Mouse (Mus musculus): ENCODE data around the gene Gm11099. TPM values are rescaled to one million over a fixed set of nuclear protein-coding genes. Genes with fewer than 3 reads are reported as not detected.

The Gm11099 gene
- total RNA-seq, 2 experiments from 2014 or later = not detected

- H3K4me3 ChIP-seq = no peak overlapping the region
- DNase-seq (ENCODE audit: low spot score in 2 of 2) = no peak
- TF ChIP-seq CTCF (conservative IDR thresholded peaks at IDR 0.05) = no peak
- no peak overlapping the region for H3K27ac ChIP-seq
These were observed 59.1 kb downstream of the Gm11099 start for GRCm38 (mm10) chr2:58918351-58918750.

- DNase-seq (ENCODE audit: low spot score in 2 of 2) = no peak
- no peak for TF ChIP-seq CTCF (conservative IDR thresholded peaks at IDR 0.05)
- Histone ChIP-seq H3K27ac (no peak overlapping the region), H3K4me3 (no peak overlapping the region)
These were observed 66.3 kb downstream of the Gm11099 start for GRCm38 (mm10) chr2:58925551-58925950.

GRCm38 (mm10) chr2:58941361-58941760, 82.1 kb downstream of the Gm11099 start:
- no peak for TF ChIP-seq CTCF (conservative IDR thresholded peaks at IDR 0.05)
- Histone ChIP-seq H3K4me3 (no peak overlapping the region), H3K27ac (no peak overlapping the region)
- DNase-seq (ENCODE audit: low spot score in 2 of 2) = peak in 1 of 2 experiments; percentile 2

GRCm38 (mm10) chr2:58948796-58949195, 89.6 kb downstream of the Gm11099 start:
- DNase-seq (ENCODE audit: low spot score in 2 of 2) = no peak
- Histone ChIP-seq H3K27ac (no peak overlapping the region), H3K4me3 (no peak overlapping the region)
- no peak for TF ChIP-seq CTCF (conservative IDR thresholded peaks at IDR 0.05)

- TF ChIP-seq CTCF (conservative IDR thresholded peaks at IDR 0.05) = no peak
These were observed 92.9 kb downstream of the Gm11099 start for GRCm38 (mm10) chr2:58952101-58952500.

GRCm38 (mm10) chr2:58956351-58956750, 97.1 kb downstream of the Gm11099 start:
- H3K27ac ChIP-seq = no peak overlapping the region
- H3K4me3 ChIP-seq = no peak overlapping the region
- no peak for DNase-seq (ENCODE audit: low spot score in 2 of 2)
- TF ChIP-seq CTCF (conservative IDR thresholded peaks at IDR 0.05) = no peak

More at GRCm38 (mm10) chr2:58952101-58952500, 92.9 kb downstream of the Gm11099 start:
- Histone ChIP-seq H3K4me3 (no peak overlapping the region), H3K27ac (no peak overlapping the region)
- no peak for DNase-seq (ENCODE audit: low spot score in 2 of 2)

GRCm38 (mm10) chr2:58956770-58957300, 97.6 kb downstream of the Gm11099 start:
- no peak for TF ChIP-seq CTCF (conservative IDR thresholded peaks at IDR 0.05)
- H3K4me3 ChIP-seq = no peak overlapping the region

More at GRCm38 (mm10) chr2:58956770-58957300, 97.6 kb downstream of the Gm11099 start:
- no peak overlapping the region for H3K27ac ChIP-seq
- no peak for DNase-seq (ENCODE audit: low spot score in 2 of 2)
